7 mouse cellular contexts compared by ENCODE assay signal in the genomic region with DNA sequence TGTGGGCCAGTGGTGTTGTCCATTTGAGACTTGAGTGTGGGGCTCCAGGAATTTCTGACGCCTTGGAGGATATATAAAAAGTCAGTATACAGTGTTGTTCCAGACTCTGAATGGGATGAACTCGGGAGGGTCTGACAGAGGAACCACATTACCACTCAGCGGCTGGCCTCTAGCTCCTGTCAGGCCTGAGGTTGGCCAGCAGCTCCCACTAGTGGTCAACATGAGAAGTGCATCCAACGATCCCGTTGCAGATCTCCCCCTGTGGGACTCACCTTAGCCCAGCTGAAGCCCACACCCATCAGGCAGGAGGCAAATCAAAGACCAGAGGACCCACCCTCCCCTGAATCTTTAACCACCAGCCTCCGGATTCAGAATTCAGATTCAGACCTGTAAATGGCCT. TPM values are rescaled to one million over a fixed set of nuclear protein-coding genes. Genes with fewer than 3 reads are reported as not detected.
DNase-seq lines count a peak whose midpoint lies in the region; ATAC-seq lines count a peak whose summit lies in the region.

No protein-coding gene starts in this region.

- no peaks in the 10 kb centered on the region for H3K9me3 ChIP-seq in intestine, embryonic 14.5 days (ENCODE audit: control insufficient read depth, low read length)
- H3K9me3 ChIP-seq in midbrain, embryonic 11.5 days (ENCODE audit: control insufficient read depth, low read length): no peaks in the 10 kb centered on the region

- H3K36me3 ChIP-seq in intestine, embryonic 14.5 days (ENCODE audit: control insufficient read depth, insufficient read depth, low read length): no peaks in the 10 kb centered on the region
- H3K36me3 ChIP-seq in midbrain, embryonic 11.5 days (ENCODE audit: control insufficient read depth, insufficient read depth, low read length): no peaks in the 10 kb centered on the region

- peaks cover 48% of the 10 kb centered on the region for H3K27me3 ChIP-seq in intestine, embryonic 14.5 days (replicated peaks; ENCODE audit: control insufficient read depth, insufficient read depth, low read length)
- peaks cover 63% of the 10 kb centered on the region for H3K27me3 ChIP-seq in midbrain, embryonic 11.5 days (ENCODE audit: control insufficient read depth, insufficient read depth, low read length)

- DNase-seq in adrenal gland, adult (ENCODE audit: inconsistent age in 2 of 2, low spot score in 1 of 2): peak; percentile 61 to 90
- DNase-seq in cerebellum, postnatal 25 days: peak; percentile 80 to 85
- peak; percentile 80 for DNase-seq in gastrocnemius, postnatal 10 days
- DNase-seq in intestine, embryonic 14.5 days (ENCODE audit: low spot score): peak; percentile 91
- DNase-seq in left cerebral cortex, postnatal 10 days (ENCODE audit: extremely low spot score in 1 of 2, low spot score in 2 of 2): peak; percentile 62 to 74
- peak; percentile 98 for DNase-seq in midbrain, embryonic 11.5 days (ENCODE audit: low spot score, missing footprints)
- DNase-seq in right cerebral cortex, postnatal 4 days: peak; percentile 73

- no peaks in the 10 kb centered on the region; the same call in 1 of the 2 replicates for H3K4me1 ChIP-seq in intestine, embryonic 14.5 days (replicated peaks; ENCODE audit: control insufficient read depth, insufficient read depth, low read length)
- H3K4me1 ChIP-seq in midbrain, embryonic 11.5 days (ENCODE audit: control insufficient read depth, insufficient read depth, low read length): peaks cover 8% of the 10 kb centered on the region

- intact Hi-C loops in left cerebral cortex, postnatal 10 days (cut with DNase I): loop anchor here (1.0 kb wide), 1 partner anchor 122 kb away; no protein-coding TSS in a partner anchor

- H3K27ac ChIP-seq in intestine, embryonic 14.5 days (ENCODE audit: low read depth): no peak overlapping the region
- H3K27ac ChIP-seq in midbrain, embryonic 11.5 days (ENCODE audit: low read depth, low read length): no peak overlapping the region

- H3K4me2 ChIP-seq in intestine, embryonic 14.5 days (ENCODE audit: low read length): no peak overlapping the region
- H3K4me2 ChIP-seq in midbrain, embryonic 11.5 days: no peak overlapping the region

- WGBS in intestine, embryonic 14.5 days: 1% methylated on average over 6 of the region's 6 CpGs
- 0% methylated on average over 6 of the region's 6 CpGs for WGBS in midbrain, embryonic 11.5 days

- no peak overlapping the region for H3K4me3 ChIP-seq in intestine, embryonic 14.5 days (ENCODE audit: low read depth, low read length)
- H3K4me3 ChIP-seq in midbrain, embryonic 11.5 days (ENCODE audit: low read depth, low read length): no peak overlapping the region

- ATAC-seq in intestine, embryonic 14.5 days (replicated peaks; ENCODE audit: low FRiP score, low TSS enrichment, low read depth): no peak; the same call in 1 of the 2 replicates
- ATAC-seq in midbrain, embryonic 11.5 days (ENCODE audit: low FRiP score): peak; percentile 58

- H3K9ac ChIP-seq in intestine, embryonic 14.5 days (ENCODE audit: low read length): no peak overlapping the region
- no peak overlapping the region for H3K9ac ChIP-seq in midbrain, embryonic 11.5 days (ENCODE audit: low read length)

RNA-seq across cellular contexts. Expression of a gene that starts 1.9 kb away (rescaled TPM):
- 1 to 10 TPM; 1.3 to 1.6 TPM for total RNA-seq in gastrocnemius, postnatal 10 days (2021)
- 0.55 and 0.69 TPM in 2 replicates for polyA plus RNA-seq in intestine, embryonic 14.5 days (2014; fragmentation: Nextera tagmentation; extraction: Ambion mirVana)
- total RNA-seq in left cerebral cortex, postnatal 10 days (2021): 1 to 10 TPM; 3.3 to 4.9 TPM
- polyA plus RNA-seq in midbrain, embryonic 11.5 days (2014; fragmentation: Nextera tagmentation; extraction: Ambion mirVana): 0.16 TPM in 1 of 2 replicates, not detected in the other
